Mouse (Mus musculus) liver, embryonic 14.5 days (tissue): ENCODE results near the gene Gpx4. TPM values are rescaled to one million over a fixed set of nuclear protein-coding genes. Genes with fewer than 3 reads are reported as not detected.

Experiments
- ATAC-seq: fragments of 200-750 bp; cut with Nextera tagmentation; 2 replicates; pipeline ENCODE4 v1.8.0; 2017; ENCODE audit warnings: moderate number of reproducible peaks, mild to moderate bottlenecking, moderate library complexity; ENCODE audit not compliant: insufficient read depth
- DNase-seq, 3 experiments: peaks; one replicate each; pipeline ENCODE4 v3.0.0-alpha.2; 2012 to 2013; ENCODE audit warnings: low read depth in 3 of 3, low spot score in 3 of 3
- H3K27ac ChIP-seq: fragments of 300-500 bp; sonication (generic); 2 replicates; pipeline ENCODE4 v1.5.1; 2014; ENCODE audit warnings: moderate library complexity, mild to moderate bottlenecking, control low read depth, inconsistent platforms
- H3K27me3 ChIP-seq: fragments of 300-500 bp; sonication (generic); 2 replicates; pipeline ENCODE4 v1.6.1; 2014; ENCODE audit warnings: mild to moderate bottlenecking, low read length, moderate library complexity; ENCODE audit not compliant: control insufficient read depth, insufficient read depth
- H3K36me3 ChIP-seq: fragments of 300-500 bp; sonication (generic); replicated peaks from 2 replicates; pipeline ENCODE4 v1.6.1; 2014; ENCODE audit warnings: low read depth; ENCODE audit not compliant: control insufficient read depth, insufficient read depth
- H3K4me1 ChIP-seq, 2 experiments: fragments of 200-500 bp in 1 of 2; fragments of 300-500 bp in 1 of 2; sonication (generic) in 1 of 2; replicated peaks; 2 replicates each; pipeline ENCODE4 v1.6.1; 2012 to 2014; ENCODE audit warnings: antibody characterized with exemption in 1 of 2, inconsistent platforms in 1 of 2, low read length in 1 of 2; ENCODE audit not compliant: control insufficient read depth in 2 of 2, insufficient read depth in 2 of 2
- H3K4me2 ChIP-seq: fragments of 300-500 bp; sonication (generic); 2 replicates; pipeline ENCODE4 v1.6.1; 2014; ENCODE audit warnings: low read depth, mild to moderate bottlenecking, control low read depth, moderate library complexity
- H3K4me3 ChIP-seq, 2 experiments: fragments of 200-500 bp in 1 of 2; fragments of 300-500 bp in 1 of 2; sonication (generic) in 1 of 2; 2 replicates each; pipeline ENCODE4 v1.5.1; 2012 to 2014; ENCODE audit warnings: low read depth in 2 of 2, low read length in 2 of 2, mild to moderate bottlenecking in 2 of 2, control low read depth in 1 of 2, inconsistent platforms in 1 of 2, moderate library complexity in 1 of 2; ENCODE audit not compliant: insufficient read depth in 1 of 2
- H3K9ac ChIP-seq: fragments of 300-500 bp; sonication (generic); replicated peaks from 2 replicates; pipeline ENCODE4 v1.6.1; 2014; ENCODE audit warnings: mild to moderate bottlenecking, control low read depth, moderate library complexity
- H3K9me3 ChIP-seq: fragments of 300-500 bp; sonication (generic); 2 replicates; pipeline ENCODE4 v1.6.1; 2016; ENCODE audit warnings: low read length, mixed read lengths; ENCODE audit not compliant: control insufficient read depth
- CTCF ChIP-seq: IDR thresholded peaks from 2 replicates; pipeline ENCODE4 v1.5.1; 2016; ENCODE audit warnings: antibody characterized with exemption, low read depth, control low read depth
- EP300 ChIP-seq: IDR thresholded peaks from 2 replicates; pipeline ENCODE4 v1.6.1; 2016; ENCODE audit warnings: antibody characterized with exemption, low read depth
- WGBS: fragments of 180-500 bp; shearing (Covaris S2); extraction: QIAGEN DNeasy Blood & Tissue Kit; methylation state at CpG from one replicate; pipeline ENCODE4 v1.1.7; 2014; ENCODE audit not compliant: insufficient replicate concordance; 5-methylcytosine and 5-hydroxymethylcytosine counted together
- polyA plus RNA-seq, 2 experiments: library from polyadenylated mRNA; depleted of rRNA in 1 of 2; stranded (reverse) in 1 of 2; unstranded in 1 of 2; fragments of >200 nt; fragmentation: Nextera tagmentation in 1 of 2; extraction: Ambion mirVana in 1 of 2; gene quantifications; 2 replicates each; pipeline versions ENCODE4 v1.2.1 to v1.2.3; 2012 to 2014

Gene Gpx4
- 274 and 388 TPM in 2 replicates for polyA plus RNA-seq (2012; rRNA removed)
- polyA plus RNA-seq (2014; fragmentation: Nextera tagmentation; extraction: Ambion mirVana) = 705 and 724 TPM in 2 replicates

- TF ChIP-seq CTCF (no peak), EP300 (no peak)
- Histone ChIP-seq H3K27ac (no peak within 1 kb of the TSS), H3K27me3 (no peaks in the 10 kb centered on the region), H3K9ac (no peak within 1 kb of the TSS), H3K4me3 (no peak within 1 kb of the TSS), H3K4me2 (no peak within 1 kb of the TSS), H3K36me3 (no peaks in the 10 kb centered on the region), H3K4me1 (peaks cover 18 to 30% of the 10 kb centered on the region in 2 experiments), H3K9me3 (no peaks in the 10 kb centered on the region)
- no peak for DNase-seq
- WGBS = 74% methylated on average over 9 of the region's 9 CpGs
- ATAC-seq = no peak
These were observed at the start of gene Gpx4 for GRCm38 (mm10) chr10:80047041-80047565. TSS of gene Gpx4 (plus strand) at chr10:80047166.

- H3K4me1 ChIP-seq = peaks cover 19 to 20% of the 10 kb centered on the region in 2 experiments
- H3K27me3 ChIP-seq = no peaks in the 10 kb centered on the region
- WGBS = 21% methylated on average over 15 of the region's 15 CpGs
- DNase-seq = no peak
- peak overlapping the region; percentile 91 to 98 for H3K4me3 ChIP-seq
- peak overlapping the region; percentile 96 for H3K9ac ChIP-seq
- H3K9me3 ChIP-seq = no peaks in the 10 kb centered on the region
- TF ChIP-seq EP300 = no peak
- TF ChIP-seq CTCF = no peak; the same call in 1 of the 2 replicates
- H3K27ac ChIP-seq = peak overlapping the region; percentile 95
- peak; percentile 19; the same call in 1 of the 2 replicates for ATAC-seq
- peaks cover 16% of the 10 kb centered on the region for H3K36me3 ChIP-seq
- peak overlapping the region; percentile 83 for H3K4me2 ChIP-seq
These were observed 49.1 kb upstream of the Gpx4 start for GRCm38 (mm10) chr10:79997819-79998218.

- H3K4me3 ChIP-seq = no peak overlapping the region
- 88% methylated on average over 9 of the region's 9 CpGs for WGBS
- H3K9ac ChIP-seq = no peak overlapping the region
- TF ChIP-seq CTCF = no peak
- no peak for TF ChIP-seq EP300
- peaks cover 24 to 31% of the 10 kb centered on the region in 2 experiments for H3K4me1 ChIP-seq
- H3K9me3 ChIP-seq = no peaks in the 10 kb centered on the region
- DNase-seq = no peak
- no peak overlapping the region for H3K4me2 ChIP-seq
- H3K36me3 ChIP-seq = peaks cover 26% of the 10 kb centered on the region
- no peak for ATAC-seq
- no peaks in the 10 kb centered on the region for H3K27me3 ChIP-seq
- no peak overlapping the region for H3K27ac ChIP-seq
These were observed 45.0 kb upstream of the Gpx4 start for GRCm38 (mm10) chr10:80001945-80002344.

GRCm38 (mm10) chr10:80002829-80003228, 44.1 kb upstream of the Gpx4 start:
- Histone ChIP-seq H3K9me3 (no peaks in the 10 kb centered on the region), H3K27ac (no peak overlapping the region), H3K27me3 (no peaks in the 10 kb centered on the region), H3K4me1 (peaks cover 24 to 31% of the 10 kb centered on the region in 2 experiments), H3K4me3 (no peak overlapping the region), H3K36me3 (peaks cover 34% of the 10 kb centered on the region), H3K4me2 (no peak overlapping the region; the same call in 1 of the 2 replicates), H3K9ac (no peak overlapping the region)
- WGBS = 62% methylated on average over 21 of the region's 21 CpGs
- ATAC-seq (no peak), DNase-seq (no peak)
- no peak for TF ChIP-seq EP300
- no peak for TF ChIP-seq CTCF

DNA sequence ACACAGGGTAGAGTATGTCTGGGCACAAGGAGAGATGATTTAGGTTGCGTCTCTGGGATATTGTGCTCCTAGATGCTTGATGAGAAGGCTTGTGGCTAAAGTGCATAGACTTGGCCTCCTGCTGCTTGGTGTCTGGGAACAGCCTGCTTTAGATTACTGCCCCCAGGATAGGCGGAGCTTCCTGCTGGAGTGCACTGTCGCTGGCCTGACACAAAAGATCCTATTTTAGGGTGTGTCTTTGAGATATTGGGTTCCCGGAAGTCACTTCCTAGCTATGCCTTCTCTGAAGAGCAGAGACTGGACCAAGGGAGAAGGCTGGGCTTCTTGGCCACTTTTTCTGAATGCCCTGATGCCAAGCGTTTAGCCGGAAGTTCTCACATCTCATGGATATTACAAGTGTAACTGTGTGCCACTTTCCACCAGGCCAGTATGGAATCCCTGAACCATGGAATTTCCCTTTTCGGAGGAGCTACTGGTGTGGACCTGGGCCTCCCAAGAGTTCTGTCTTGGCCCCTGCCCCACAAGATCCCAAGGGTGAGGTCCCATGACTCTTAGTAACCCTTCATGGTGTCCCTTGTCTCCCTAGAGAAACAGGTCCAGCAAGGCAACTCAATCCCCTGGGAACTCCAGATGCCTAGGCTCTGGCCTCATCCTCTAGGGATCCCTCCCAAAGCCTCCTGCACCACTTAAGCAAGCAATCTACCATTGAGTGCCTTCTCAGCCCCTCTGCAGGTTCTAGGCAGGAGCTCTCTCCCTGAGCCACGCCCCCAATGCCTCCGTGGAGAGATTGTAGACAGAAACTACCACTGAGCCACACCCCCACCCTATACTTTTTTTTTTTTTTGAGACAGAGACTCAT, 43.4 kb upstream of the Gpx4 start:
- no peak overlapping the region for H3K9ac ChIP-seq
- ATAC-seq (peak; percentile 55), DNase-seq (peak in 1 of 3 experiments; percentile 52)
- H3K4me2 ChIP-seq = peak overlapping the region; percentile 32
- WGBS = 34% methylated on average over 9 of the region's 9 CpGs
- H3K27me3 ChIP-seq = no peaks in the 10 kb centered on the region
- H3K4me1 ChIP-seq = peaks cover 21 to 29% of the 10 kb centered on the region in 2 experiments
- H3K27ac ChIP-seq = peak overlapping the region; percentile 17; the same call in 1 of the 2 replicates
- H3K9me3 ChIP-seq = no peaks in the 10 kb centered on the region
- no peak for TF ChIP-seq CTCF
- no peak for TF ChIP-seq EP300
- H3K4me3 ChIP-seq = no peak overlapping the region
- peaks cover 40% of the 10 kb centered on the region for H3K36me3 ChIP-seq
